Mouse (Mus musculus) lung, adult 2 months (tissue): ENCODE results near the gene Mrpl27.

Source experiments
- CTCF ChIP-seq: fragments of 200-500 bp; IDR thresholded peaks from 2 replicates; pipeline ENCODE4 v1.5.1; 2011; ENCODE audit warnings: mild to moderate bottlenecking, low read length, control low read depth; ENCODE audit not compliant: insufficient read depth
- POLR2A ChIP-seq: fragments of 200-500 bp; IDR thresholded peaks from 2 replicates; pipeline ENCODE4 v1.6.1; 2011; ENCODE audit warnings: low read depth, mild to moderate bottlenecking, control low read depth, low read length, borderline replicate concordance; ENCODE audit errors: extremely low read depth

DNA sequence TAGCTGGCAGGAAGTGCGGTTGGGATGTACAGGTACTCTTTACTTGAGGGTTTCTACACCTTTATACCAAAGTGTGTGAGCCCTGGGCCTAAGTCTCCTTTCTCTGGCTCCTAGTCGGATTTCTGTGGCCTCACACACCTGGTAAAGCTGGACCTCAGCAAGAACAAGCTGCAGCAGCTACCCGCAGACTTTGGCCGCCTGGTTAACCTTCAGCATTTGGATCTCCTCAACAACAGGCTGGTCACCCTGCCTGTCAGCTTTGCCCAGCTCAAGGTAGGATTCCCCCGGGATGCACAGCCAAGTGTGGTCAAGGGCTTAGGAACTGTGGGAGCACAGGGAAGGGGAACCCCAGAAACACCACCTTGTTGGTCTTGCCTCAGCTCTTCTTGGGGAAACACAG is 19.1 kb upstream of the Mrpl27 start:
- TF ChIP-seq CTCF (no peak), POLR2A (no peak)
